Mouse (Mus musculus): ENCODE data around the gene Wdfy4.

The Wdfy4 gene

GRCm38 (mm10) chr14:33205280-33205965, 20.1 kb upstream of the Wdfy4 start:
- Histone ChIP-seq H3K27me3 (ENCODE audit: control insufficient read depth, insufficient read depth, low read length, poor library complexity, severe bottlenecking) (no peaks in the 10 kb centered on the region), H3K36me3 (ENCODE audit: control insufficient read depth, insufficient read depth, low read length, poor library complexity, severe bottlenecking) (no peaks in the 10 kb centered on the region)
- DNase-seq (ENCODE audit: low read depth, low spot score): peak; percentile 83

GRCm38 (mm10) chr14:33203777-33204176, 18.5 kb upstream of the Wdfy4 start:
- DNase-seq (ENCODE audit: low read depth, low spot score): no peak
- H3K36me3 ChIP-seq (ENCODE audit: control insufficient read depth, insufficient read depth, low read length, poor library complexity, severe bottlenecking): no peaks in the 10 kb centered on the region
- H3K27me3 ChIP-seq (ENCODE audit: control insufficient read depth, insufficient read depth, low read length, poor library complexity, severe bottlenecking): no peaks in the 10 kb centered on the region

- Histone ChIP-seq H3K27me3 (ENCODE audit: control insufficient read depth, insufficient read depth, low read length, poor library complexity, severe bottlenecking) (no peaks in the 10 kb centered on the region), H3K36me3 (ENCODE audit: control insufficient read depth, insufficient read depth, low read length, poor library complexity, severe bottlenecking) (no peaks in the 10 kb centered on the region)
- DNase-seq (ENCODE audit: low read depth, low spot score): no peak
These were observed 17.6 kb upstream of the Wdfy4 start for GRCm38 (mm10) chr14:33202885-33203284.

GRCm38 (mm10) chr14:33202161-33202560, 16.9 kb upstream of the Wdfy4 start:
- no peaks in the 10 kb centered on the region for H3K27me3 ChIP-seq (ENCODE audit: control insufficient read depth, insufficient read depth, low read length, poor library complexity, severe bottlenecking)
- DNase-seq (ENCODE audit: low read depth, low spot score): no peak
- no peaks in the 10 kb centered on the region for H3K36me3 ChIP-seq (ENCODE audit: control insufficient read depth, insufficient read depth, low read length, poor library complexity, severe bottlenecking)

- H3K36me3 ChIP-seq (ENCODE audit: control insufficient read depth, insufficient read depth, low read length, poor library complexity, severe bottlenecking): no peaks in the 10 kb centered on the region
- no peaks in the 10 kb centered on the region for H3K27me3 ChIP-seq (ENCODE audit: control insufficient read depth, insufficient read depth, low read length, poor library complexity, severe bottlenecking)
- DNase-seq (ENCODE audit: low read depth, low spot score): peak; percentile 66
These were observed 8.9 kb upstream of the Wdfy4 start for GRCm38 (mm10) chr14:33194241-33194640.

GRCm38 (mm10) chr14:33193762-33194161, 8.5 kb upstream of the Wdfy4 start:
- DNase-seq (ENCODE audit: low read depth, low spot score): peak; percentile 72
- H3K36me3 ChIP-seq (ENCODE audit: control insufficient read depth, insufficient read depth, low read length, poor library complexity, severe bottlenecking): no peaks in the 10 kb centered on the region
- no peaks in the 10 kb centered on the region for H3K27me3 ChIP-seq (ENCODE audit: control insufficient read depth, insufficient read depth, low read length, poor library complexity, severe bottlenecking)

- no peaks in the 10 kb centered on the region for H3K36me3 ChIP-seq (ENCODE audit: control insufficient read depth, insufficient read depth, low read length, poor library complexity, severe bottlenecking)
- peak; percentile 64 for DNase-seq (ENCODE audit: low read depth, low spot score)
- H3K27me3 ChIP-seq (ENCODE audit: control insufficient read depth, insufficient read depth, low read length, poor library complexity, severe bottlenecking): no peaks in the 10 kb centered on the region
These were observed 5.3 kb upstream of the Wdfy4 start for GRCm38 (mm10) chr14:33190646-33191045.

GRCm38 (mm10) chr14:33189849-33190423, 4.6 kb upstream of the Wdfy4 start:
- Histone ChIP-seq H3K27me3 (ENCODE audit: control insufficient read depth, insufficient read depth, low read length, poor library complexity, severe bottlenecking) (no peaks in the 10 kb centered on the region), H3K36me3 (ENCODE audit: control insufficient read depth, insufficient read depth, low read length, poor library complexity, severe bottlenecking) (no peaks in the 10 kb centered on the region)
- DNase-seq (ENCODE audit: low read depth, low spot score): peak; percentile 78

GRCm38 (mm10) chr14:33189230-33189629, 3.9 kb upstream of the Wdfy4 start:
- no peaks in the 10 kb centered on the region for H3K36me3 ChIP-seq (ENCODE audit: control insufficient read depth, insufficient read depth, low read length, poor library complexity, severe bottlenecking)
- peak; percentile 61 for DNase-seq (ENCODE audit: low read depth, low spot score)
- H3K27me3 ChIP-seq (ENCODE audit: control insufficient read depth, insufficient read depth, low read length, poor library complexity, severe bottlenecking): no peaks in the 10 kb centered on the region

- H3K27me3 ChIP-seq (ENCODE audit: control insufficient read depth, insufficient read depth, low read length, poor library complexity, severe bottlenecking): no peaks in the 10 kb centered on the region
- no peaks in the 10 kb centered on the region for H3K36me3 ChIP-seq (ENCODE audit: control insufficient read depth, insufficient read depth, low read length, poor library complexity, severe bottlenecking)
- no peak for DNase-seq (ENCODE audit: low read depth, low spot score)
These were observed 1.9 kb upstream of the Wdfy4 start for GRCm38 (mm10) chr14:33187201-33187600.

GRCm38 (mm10) chr14:33180102-33180501, 5.2 kb downstream of the Wdfy4 start:
- Histone ChIP-seq H3K36me3 (ENCODE audit: control insufficient read depth, insufficient read depth, low read length, poor library complexity, severe bottlenecking) (peaks cover 5% of the 10 kb centered on the region), H3K27me3 (ENCODE audit: control insufficient read depth, insufficient read depth, low read length, poor library complexity, severe bottlenecking) (no peaks in the 10 kb centered on the region)
- no peak for DNase-seq (ENCODE audit: low read depth, low spot score)

GRCm38 (mm10) chr14:33175059-33175821, 10.1 kb downstream of the Wdfy4 start:
- DNase-seq (ENCODE audit: low read depth, low spot score): no peak
- no peaks in the 10 kb centered on the region for H3K27me3 ChIP-seq (ENCODE audit: control insufficient read depth, insufficient read depth, low read length, poor library complexity, severe bottlenecking)
- peaks cover 3% of the 10 kb centered on the region; the same call in 1 of the 2 replicates for H3K36me3 ChIP-seq (ENCODE audit: control insufficient read depth, insufficient read depth, low read length, poor library complexity, severe bottlenecking)

- Histone ChIP-seq H3K27me3 (ENCODE audit: control insufficient read depth, insufficient read depth, low read length, poor library complexity, severe bottlenecking) (no peaks in the 10 kb centered on the region), H3K36me3 (ENCODE audit: control insufficient read depth, insufficient read depth, low read length, poor library complexity, severe bottlenecking) (peaks cover 2% of the 10 kb centered on the region)
- DNase-seq (ENCODE audit: low read depth, low spot score): peak; percentile 47
These were observed 13.4 kb downstream of the Wdfy4 start for GRCm38 (mm10) chr14:33171942-33172341.

- DNase-seq (ENCODE audit: low read depth, low spot score): peak; percentile 58
- Histone ChIP-seq H3K27me3 (ENCODE audit: control insufficient read depth, insufficient read depth, low read length, poor library complexity, severe bottlenecking) (no peaks in the 10 kb centered on the region), H3K36me3 (ENCODE audit: control insufficient read depth, insufficient read depth, low read length, poor library complexity, severe bottlenecking) (peaks cover 2% of the 10 kb centered on the region)
These were observed 16.6 kb downstream of the Wdfy4 start for GRCm38 (mm10) chr14:33168750-33169149.

- Histone ChIP-seq H3K36me3 (ENCODE audit: control insufficient read depth, insufficient read depth, low read length, poor library complexity, severe bottlenecking) (peaks cover 3% of the 10 kb centered on the region; the same call in 1 of the 2 replicates), H3K27me3 (ENCODE audit: control insufficient read depth, insufficient read depth, low read length, poor library complexity, severe bottlenecking) (no peaks in the 10 kb centered on the region)
- DNase-seq (ENCODE audit: low read depth, low spot score): no peak
These were observed 23.1 kb downstream of the Wdfy4 start for GRCm38 (mm10) chr14:33162238-33162637.

Measured in splenic B cell, adult 2 months (primary cell).